23 mouse cellular contexts compared by ENCODE assay signal in genomic region chr13:73711803-73712202, GRCm38 (mm10). TPM values are rescaled to one million over a fixed set of nuclear protein-coding genes. Genes with fewer than 3 reads are reported as not detected.
"Had no signal": no experiment of that assay in that cellular context is flagged by ENCODE, and none has a peak within 500 bp of the region (broad histone marks: within the 10 kb centered on the region; RNA-seq: fewer than 3 reads in every experiment).

No protein-coding gene starts in this region.

- H3K4me1 ChIP-seq: lung, embryonic 15.5 days; megakaryocyte, embryonic 14.5 days; midbrain, embryonic 12.5 days; neural tube, embryonic 12.5 days had no signal

- H3K4me2 ChIP-seq: lung, embryonic 15.5 days; midbrain, embryonic 12.5 days; neural tube, embryonic 12.5 days had no signal

- H3K9me3 ChIP-seq: lung, embryonic 15.5 days; megakaryocyte, embryonic 14.5 days; midbrain, embryonic 12.5 days; neural tube, embryonic 12.5 days had no signal

- DNase-seq: liver, postnatal 0 days; lung, adult 2 months; lung, postnatal 14 days; lung, postnatal 36 days; midbrain, embryonic 14.5 days; right cerebral cortex, postnatal 14 days; spleen, adult 18-20 months; thymus, adult 18-20 months; thymus, postnatal 14 days; thymus, postnatal 36 days had no signal

- H3K27me3 ChIP-seq: lung, embryonic 15.5 days; midbrain, embryonic 12.5 days; neural tube, embryonic 12.5 days had no signal

- ATAC-seq: lung, postnatal 0 days had no signal

- H3K27ac ChIP-seq: lung, embryonic 15.5 days; macrophage; midbrain, embryonic 12.5 days; neural tube, embryonic 12.5 days had no signal

- H3K9ac ChIP-seq: liver, postnatal 0 days; lung, embryonic 15.5 days; midbrain, embryonic 12.5 days; neural tube, embryonic 12.5 days had no signal

- H3K4me3 ChIP-seq: lung, embryonic 15.5 days; megakaryocyte, embryonic 14.5 days; midbrain, embryonic 12.5 days; neural tube, embryonic 12.5 days had no signal

- H3K36me3 ChIP-seq: lung, embryonic 15.5 days; midbrain, embryonic 12.5 days; neural tube, embryonic 12.5 days had no signal

RNA-seq across cellular contexts. Expression of gene Slc6a19, which starts 7.1 kb away (rescaled TPM):
- total RNA-seq: megakaryocyte progenitor cell, adult 5-6 weeks had no signal
- polyA plus RNA-seq: lung, embryonic 15.5 days; lung, postnatal 0 days; stomach, embryonic 14.5 days had no signal

RNA-seq across cellular contexts. Expression of gene Slc6a18, which starts 34.0 kb away (rescaled TPM):
- total RNA-seq: megakaryocyte progenitor cell, adult 5-6 weeks; midbrain, postnatal 0 days; monocyte, adult 5-6 weeks; neutrophil, adult 5-6 weeks had no signal
- polyA plus RNA-seq: liver, postnatal 0 days; lung, adult 2 months; lung, embryonic 15.5 days; lung, postnatal 0 days; macrophage; midbrain, embryonic 12.5 days; midbrain, embryonic 14.5 days; midbrain, postnatal 0 days; neural tube, embryonic 12.5 days; neural tube, embryonic 14.5 days; stomach, embryonic 14.5 days; stomach, embryonic 16.5 days had no signal
